Mouse (Mus musculus) spleen, postnatal 14 days (tissue): Measurements from ENCODE around the gene Ppp1r16b.

ENCODE experiments used
- DNase-seq, 2 experiments: peaks; one replicate each; pipeline ENCODE4 v3.0.0; 2021 to 2022; ENCODE audit warnings: low spot score in 2 of 2

The Ppp1r16b gene

GRCm38 (mm10) chr2:158690116-158690515 is 24.9 kb downstream of the Ppp1r16b start:
- DNase-seq: no peak

DNA sequence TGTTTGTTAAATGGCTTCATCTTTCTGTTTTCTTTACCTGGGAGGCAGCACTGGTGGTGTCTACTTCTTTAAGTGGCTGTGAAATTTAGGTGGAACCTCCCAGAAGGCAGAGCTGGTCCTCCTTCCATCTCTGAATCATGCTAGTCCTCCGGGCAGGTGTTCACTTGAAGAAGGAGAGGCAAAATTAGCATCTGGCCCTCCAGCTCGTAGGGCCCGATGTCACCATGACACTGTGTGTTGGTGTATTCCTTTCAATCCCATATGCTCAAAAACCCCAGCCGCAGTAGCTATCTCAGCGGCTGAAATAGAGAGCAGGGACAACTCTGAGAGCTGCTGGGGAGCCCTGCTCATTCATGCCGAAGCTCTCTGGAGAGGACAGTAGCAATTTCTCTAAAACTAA is 27.0 kb downstream of the Ppp1r16b start:
- no peak for DNase-seq

- no peak for DNase-seq
Measured at GRCm38 (mm10) chr2:158695811-158696210, 30.6 kb downstream of the Ppp1r16b start.

DNA sequence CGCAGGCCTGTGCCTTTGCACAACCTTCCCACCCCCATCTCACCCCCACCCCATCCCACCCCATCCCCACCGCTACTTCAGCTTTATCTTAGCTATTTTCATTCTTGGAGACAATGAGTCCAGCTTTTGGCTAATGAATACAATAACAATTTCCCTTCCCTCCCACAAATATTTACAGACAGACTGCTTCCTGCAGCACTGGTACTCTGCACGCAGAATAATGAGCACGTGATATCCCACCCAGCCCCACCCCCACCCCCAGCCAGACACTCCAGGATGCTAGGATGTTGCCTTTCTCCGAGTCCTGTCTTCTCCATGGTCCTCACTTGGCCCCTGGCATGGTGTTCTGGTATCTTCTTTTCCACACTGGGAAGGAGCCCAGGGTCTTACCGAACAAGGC is 31.3 kb downstream of the Ppp1r16b start:
- DNase-seq: no peak

DNA sequence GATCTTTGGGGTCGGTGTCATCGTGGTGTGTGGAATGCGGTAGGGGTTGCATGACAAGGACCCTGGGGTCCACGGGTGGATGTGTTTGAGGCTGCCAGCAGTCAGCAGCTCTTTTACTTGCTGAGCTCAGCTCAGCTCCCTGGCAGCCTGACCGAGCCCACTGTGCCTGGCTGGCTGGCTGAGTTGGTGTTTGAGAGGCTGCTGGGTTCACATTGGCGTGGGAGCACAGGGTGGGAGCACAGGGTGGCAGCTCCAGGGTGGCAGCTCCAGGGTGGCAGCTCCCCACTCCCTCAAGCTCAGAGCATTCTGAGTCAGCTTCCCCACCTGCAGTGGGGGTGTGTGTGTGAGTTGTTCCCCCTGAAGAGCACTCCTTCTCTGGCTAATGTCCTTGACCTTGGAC is 34.7 kb downstream of the Ppp1r16b start:
- no peak for DNase-seq

- no peak for DNase-seq
Measured at GRCm38 (mm10) chr2:158700535-158701256, 35.5 kb downstream of the Ppp1r16b start.

GRCm38 (mm10) chr2:158701505-158701904 is 36.3 kb downstream of the Ppp1r16b start:
- no peak for DNase-seq

DNA sequence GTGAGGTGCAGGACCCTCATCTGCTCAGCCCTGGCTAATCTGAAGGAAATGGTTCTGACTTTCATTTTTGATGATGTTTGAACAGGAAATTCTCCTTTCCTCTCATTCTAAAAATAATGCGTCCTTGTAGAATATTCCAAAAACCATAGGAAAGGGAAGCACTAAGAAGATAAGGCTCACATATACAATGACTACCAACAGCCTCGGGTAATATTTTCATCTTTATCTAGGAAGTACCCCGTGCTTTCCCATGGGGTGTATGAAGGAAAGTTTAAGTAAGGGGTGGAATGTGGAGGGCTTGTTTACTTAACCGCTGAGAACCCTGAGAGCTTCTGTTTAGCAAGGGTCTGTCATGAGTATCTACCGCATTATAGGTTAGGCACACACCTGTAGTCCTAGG is 37.0 kb downstream of the Ppp1r16b start:
- DNase-seq: no peak

GRCm38 (mm10) chr2:158704720-158705119 is 39.5 kb downstream of the Ppp1r16b start:
- DNase-seq: no peak

- no peak for DNase-seq
Measured at GRCm38 (mm10) chr2:158705529-158705928, 40.3 kb downstream of the Ppp1r16b start.

- DNase-seq: no peak
Measured at GRCm38 (mm10) chr2:158706704-158707408, 41.7 kb downstream of the Ppp1r16b start.

DNA sequence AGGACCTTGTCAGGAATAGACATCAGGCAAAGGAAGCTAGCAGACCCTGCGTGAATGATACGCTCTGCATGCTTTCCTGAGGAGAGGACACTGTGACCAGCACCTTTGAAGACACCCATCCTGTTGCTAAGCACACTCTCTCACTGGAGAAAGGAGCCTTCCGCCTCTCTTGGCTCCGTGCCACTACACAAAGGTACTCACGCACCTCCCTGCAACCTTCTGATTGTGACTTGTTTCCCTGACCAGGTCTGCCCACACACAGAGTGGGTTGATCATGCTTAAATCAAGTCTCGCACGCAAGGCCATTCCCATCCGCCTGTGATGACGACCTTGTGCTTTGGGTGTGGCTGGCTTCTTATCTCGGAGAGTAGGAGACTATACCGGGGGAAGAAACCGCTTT is 42.9 kb downstream of the Ppp1r16b start:
- no peak for DNase-seq

DNA sequence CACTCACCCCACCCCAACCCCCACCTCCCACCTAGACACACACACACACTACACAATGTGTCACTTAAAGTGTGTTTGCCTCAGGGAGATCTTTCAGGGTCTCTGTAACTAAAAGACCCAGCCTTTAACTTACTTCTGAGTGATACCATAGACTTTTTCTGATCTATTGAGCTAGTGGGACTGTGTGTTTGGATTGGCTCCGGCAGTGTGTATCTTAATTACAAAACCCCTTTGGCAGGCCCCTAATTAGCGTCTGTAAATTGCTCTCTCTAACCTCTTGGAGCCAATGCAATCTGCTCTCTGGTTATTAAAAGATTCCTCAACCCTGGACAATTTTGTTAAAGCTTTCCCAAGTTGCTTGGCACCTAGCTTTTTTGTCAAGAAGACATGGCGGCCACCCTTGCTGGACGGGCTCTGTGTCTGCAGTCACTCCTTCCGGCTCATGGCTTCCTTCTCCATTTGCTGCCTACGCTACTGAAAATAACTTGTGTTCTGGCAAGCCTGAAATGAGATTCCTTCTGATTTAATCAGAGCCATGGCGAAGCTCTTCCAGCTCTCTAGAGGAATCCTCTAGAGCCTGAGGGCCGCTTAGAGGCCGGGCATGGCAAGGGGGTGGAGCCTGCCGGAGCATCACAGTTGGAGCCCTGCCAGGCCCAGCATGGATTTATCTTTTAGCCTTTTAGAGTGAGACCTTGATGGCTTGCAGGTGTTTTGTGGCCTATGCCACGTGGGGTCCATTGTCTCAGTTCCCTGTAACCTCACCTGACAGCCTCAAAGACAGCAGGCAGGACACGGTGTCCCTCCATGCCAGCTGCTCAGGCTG is 46.9 kb downstream of the Ppp1r16b start:
- no peak for DNase-seq

DNA sequence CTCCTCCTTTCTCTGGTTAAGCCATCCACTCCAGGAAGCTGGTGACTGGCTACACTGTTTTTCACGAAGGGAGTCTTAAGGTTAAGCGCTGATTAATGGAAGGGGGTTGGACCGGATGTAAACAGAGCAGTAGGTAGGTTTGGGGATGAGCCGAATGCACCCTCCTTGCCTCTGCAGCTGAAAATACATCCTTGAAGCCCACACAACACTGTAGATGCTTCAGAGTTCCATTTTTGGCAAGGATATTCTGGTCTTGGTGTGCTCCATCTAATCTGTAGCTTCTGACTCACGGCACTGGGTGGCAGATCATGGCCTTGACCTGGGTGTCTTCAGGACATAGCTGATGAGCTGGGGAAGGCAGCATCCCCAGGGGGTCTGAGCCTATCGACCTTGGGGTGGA is 49.6 kb downstream of the Ppp1r16b start:
- DNase-seq: no peak

DNA sequence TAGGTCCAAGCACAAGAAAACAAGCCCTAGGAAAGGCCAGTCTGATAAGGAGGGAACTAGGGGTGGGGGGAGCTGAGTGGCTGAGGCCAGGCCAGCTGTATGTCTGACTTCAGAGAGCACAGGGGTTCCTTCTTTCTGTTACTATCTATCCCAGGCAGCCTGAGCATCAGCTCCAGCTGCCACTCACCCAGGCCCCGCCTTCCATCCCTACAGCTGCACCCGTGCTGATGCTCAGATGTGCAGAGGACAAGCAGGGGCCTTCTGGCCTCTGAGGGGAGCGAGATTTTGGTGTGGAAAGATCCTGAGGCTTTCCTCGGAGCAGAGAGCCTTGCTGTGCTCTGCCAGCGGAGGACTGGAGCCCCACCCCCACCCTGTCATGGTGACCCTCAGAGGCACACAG is 50.9 kb downstream of the Ppp1r16b start:
- DNase-seq: no peak

DNA sequence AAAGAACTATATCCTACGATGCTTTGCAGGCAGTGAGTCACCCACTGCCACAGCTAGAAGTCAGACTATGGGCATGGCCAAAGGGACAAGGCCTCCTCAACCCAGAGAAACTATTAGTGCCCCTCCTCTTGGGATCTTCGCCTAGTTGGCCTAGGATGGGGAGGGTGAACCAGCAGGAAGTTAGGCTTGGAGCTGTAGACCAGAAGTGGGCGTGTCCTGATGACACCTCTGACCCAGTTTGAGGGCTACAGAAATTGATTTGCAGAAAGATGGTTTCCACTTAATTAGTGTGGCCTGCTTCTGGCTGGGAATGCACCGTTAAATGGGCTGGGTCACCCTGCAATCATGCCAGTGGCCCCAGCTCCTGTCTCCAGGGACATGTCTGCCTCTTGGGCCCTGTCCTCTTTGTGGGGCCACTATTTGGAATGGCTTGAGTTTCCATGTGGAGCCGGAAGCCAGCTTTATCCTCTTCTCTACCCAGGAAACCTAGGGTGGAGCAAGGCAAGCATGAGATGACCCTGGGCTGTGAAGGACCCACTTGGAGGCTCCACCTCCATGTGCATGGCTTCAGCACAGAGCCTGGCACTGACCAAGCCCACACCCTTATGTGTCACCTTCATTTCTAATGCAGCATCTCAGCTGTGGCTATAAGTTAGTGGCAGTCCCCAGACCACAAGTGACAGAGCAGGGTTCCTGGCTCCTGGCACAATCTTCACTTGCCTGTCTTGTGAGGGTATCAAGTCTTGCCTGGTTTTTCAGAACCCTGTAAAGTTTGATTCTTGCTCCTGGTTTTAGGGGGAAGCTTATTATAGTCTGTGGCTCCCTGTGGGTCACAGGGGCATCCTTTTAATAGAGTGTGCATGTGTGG is 52.6 kb downstream of the Ppp1r16b start:
- no peak for DNase-seq

DNA sequence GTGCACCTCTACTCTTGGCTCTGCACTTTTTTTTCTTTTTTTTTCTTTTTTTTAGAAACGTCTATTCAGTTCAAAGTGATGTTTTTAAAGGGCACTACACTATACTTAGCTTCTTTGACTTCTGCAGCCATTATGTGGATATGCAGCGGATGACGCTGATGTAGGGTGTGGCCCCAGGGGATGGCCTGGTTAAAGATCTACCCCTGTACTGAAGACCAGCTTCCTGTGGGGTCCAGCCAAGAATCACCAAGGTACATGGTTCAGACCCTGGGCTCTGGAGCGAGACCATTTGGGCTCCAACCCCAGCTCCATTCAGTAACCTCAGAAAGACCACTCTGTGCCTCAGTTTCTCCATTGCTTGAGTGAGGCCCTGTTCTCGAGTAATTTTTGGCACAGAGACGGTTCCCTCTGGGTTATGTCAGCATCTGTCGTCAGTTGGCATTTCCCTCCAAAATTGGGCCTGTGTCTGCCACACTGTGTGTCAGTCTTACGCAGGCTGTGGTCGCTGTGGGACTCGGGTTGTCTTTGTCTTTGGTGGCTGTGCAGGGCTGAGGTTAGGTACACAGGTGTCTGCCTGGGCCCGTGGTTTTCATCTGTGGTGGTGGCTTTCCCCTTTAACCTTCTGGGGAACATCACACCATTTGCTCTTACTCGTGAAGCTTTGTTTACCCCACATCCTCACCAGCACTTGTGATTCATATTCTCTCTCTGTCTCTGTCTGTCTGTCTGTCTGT is 53.8 kb downstream of the Ppp1r16b start:
- peak in 1 of 2 experiments; percentile 27 for DNase-seq

GRCm38 (mm10) chr2:158720715-158721370 is 55.6 kb downstream of the Ppp1r16b start:
- no peak for DNase-seq

DNA sequence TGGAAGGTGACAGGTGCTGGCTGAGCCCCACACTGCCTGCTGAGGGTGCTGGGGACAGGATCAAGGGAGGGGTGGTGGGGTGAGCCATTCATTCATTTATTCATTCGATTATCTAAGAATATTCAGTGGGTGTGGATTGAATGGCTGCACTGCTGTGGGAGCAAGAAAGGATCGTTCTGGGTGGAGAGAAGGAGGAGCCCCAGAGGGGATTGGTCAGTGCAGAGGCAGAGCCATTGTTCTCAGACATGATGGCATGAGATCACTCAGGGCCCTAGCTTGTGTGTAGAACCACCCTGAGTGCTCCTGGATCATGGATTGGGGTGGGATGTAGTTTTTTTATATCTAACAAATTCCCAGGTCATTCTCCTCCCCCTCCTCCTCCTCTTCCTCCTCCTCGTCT is 56.3 kb downstream of the Ppp1r16b start:
- no peak for DNase-seq

- no peak for DNase-seq
Measured at GRCm38 (mm10) chr2:158722135-158722534, 56.9 kb downstream of the Ppp1r16b start.
